Mouse (Mus musculus): ENCODE results near the gene Chpf2. TPM values are rescaled to one million over a fixed set of nuclear protein-coding genes. Genes with fewer than 3 reads are reported as not detected.

The Chpf2 gene
- 20.5 TPM for polyA plus RNA-seq (2015; fragmentation: Illumina TruSeq; extraction: RNeasy Lipid Tissue Mini Kit (QIAGEN cat#74804); ENCODE audit: insufficient read depth, low read depth, low replicate concordance)

DNA sequence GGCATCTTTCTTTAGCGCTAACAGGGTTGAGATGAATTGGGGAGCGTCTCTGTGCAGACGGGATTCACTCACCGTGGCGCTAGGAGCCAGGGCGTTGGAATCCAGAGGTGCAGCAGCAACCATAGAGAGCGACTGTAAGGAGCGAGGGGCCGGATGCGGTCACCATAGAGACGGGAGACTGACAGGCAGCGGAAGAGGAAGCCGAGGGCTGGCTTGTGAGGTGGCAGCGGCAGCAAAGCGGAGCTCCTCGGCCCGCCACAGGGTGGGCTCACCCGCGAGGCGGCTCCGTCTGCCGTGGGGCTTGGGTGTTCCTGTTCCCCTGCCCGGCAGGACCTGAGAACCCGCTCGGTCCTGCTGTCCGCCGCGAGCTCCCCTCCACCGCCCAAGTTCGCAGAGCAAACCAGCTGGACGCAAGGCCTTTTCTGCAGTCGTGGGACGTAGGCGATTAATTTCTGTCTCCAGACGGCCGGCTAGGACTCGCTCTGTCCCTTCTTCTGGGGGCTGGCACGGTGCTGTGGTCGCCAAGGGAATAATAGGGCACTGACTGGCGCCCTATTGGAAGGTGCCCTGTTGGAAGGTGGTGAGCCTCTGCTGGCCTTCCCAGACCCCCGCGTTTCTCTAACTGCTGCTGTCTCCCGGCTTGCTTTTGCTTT, at the start of gene Chpf2:
Gene Chpf2, plus strand, starts transcription at position 195 of the 653 bp plus-strand sequence.

DNA sequence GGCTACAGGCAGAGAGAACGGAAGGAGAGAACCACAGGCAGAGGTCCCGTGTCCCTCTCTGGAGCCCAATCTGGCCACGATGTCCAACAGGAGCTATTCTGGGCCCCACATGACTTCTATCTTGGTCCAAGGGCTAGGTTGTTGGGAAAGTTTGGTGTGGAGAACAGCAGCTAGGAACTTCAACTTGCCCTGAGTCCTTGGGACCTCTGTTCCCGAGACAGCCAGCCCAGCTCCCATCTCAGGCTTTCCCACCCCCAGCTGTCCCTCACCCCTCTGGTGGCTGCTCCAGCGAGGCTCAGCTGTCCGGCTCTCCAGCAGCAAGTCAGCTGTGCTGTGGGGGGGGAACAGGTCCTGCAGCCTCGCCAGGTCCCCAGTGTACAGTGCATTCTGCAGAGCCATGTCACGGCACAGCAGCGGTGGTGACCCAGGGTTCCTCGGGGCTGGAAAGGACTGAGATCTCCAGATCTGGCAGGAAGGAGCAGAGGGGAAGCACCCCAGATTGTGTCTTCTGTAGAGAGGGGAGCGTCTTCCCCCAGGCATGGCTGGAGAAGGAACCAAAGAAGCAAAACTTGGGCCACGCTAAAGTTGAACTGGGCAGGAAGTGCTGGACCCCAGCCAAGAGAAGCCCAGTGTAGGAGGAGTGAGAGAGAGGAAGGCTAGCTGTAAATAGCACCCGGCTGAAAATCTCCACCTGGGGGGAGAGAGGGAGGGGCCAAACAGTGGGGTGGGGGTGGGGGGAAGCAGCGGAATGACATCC, 46.0 kb upstream of the Chpf2 start, which contains the start of gene Asb10:
Gene Asb10, minus strand, starts transcription at position 592 of the 757 bp plus-strand sequence.

DNA sequence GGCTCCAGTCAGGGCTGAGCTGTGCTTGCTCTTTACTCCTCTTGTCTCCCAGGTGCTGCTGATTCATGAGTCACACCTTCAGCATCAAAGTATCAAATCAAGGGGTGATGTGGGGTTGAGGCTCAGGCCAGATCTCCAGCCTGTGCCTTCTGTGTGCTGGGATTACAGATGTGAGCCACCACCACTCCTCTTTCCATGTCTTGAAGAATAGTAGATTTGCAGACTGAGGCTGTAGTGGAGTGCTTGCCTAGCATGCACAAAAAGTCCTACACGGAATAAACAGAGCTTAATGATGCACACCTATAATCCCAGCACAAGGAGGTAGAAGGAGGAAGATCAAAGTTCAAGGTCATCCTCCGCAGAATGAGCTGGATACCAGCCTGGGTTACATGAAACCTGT, 29.8 kb upstream of the Chpf2 start, which contains the start of gene 4931409K22Rik:
Gene 4931409K22Rik, minus strand, starts transcription at position 101 of the 400 bp plus-strand sequence.

DNA sequence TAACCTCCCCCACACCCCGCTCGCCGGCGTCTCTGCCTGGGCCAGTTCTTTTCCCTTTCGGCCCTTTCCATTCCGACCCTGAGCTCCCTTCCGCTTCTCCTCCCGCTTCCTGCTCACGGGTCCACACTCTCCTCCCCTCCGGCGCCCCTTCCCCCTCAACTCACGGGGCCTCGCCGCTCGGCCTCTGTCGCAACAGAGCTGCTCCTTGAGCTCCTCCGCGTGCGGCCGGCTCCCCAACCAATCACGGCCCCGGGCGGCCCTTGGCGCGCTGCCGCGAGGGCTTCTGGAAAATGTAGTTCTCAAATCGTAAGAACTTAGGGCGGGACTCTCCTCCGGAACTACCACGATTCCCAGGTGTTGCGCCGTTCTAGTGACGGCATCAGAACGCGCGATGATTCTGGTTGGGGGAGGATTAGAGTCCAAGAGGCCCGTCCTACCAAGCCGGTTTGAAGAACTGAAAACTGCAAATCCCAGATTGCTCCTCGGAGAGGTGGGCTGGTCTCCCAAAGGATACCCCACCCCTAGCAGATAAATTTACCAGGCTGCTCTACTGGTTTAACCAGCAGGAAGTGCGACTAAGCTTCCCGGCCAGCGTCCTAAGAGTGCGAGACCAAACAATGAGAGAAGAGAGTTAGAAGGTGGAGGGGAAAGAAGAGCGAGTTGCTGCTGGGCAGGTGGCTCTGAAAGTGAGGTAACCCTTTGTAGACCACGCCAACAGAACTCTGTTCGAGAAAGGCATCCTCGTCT, 9.2 kb upstream of the Chpf2 start, which contains the start of gene Abcf2:
Gene Abcf2, minus strand, starts transcription at position 285 of the 747 bp plus-strand sequence.

DNA sequence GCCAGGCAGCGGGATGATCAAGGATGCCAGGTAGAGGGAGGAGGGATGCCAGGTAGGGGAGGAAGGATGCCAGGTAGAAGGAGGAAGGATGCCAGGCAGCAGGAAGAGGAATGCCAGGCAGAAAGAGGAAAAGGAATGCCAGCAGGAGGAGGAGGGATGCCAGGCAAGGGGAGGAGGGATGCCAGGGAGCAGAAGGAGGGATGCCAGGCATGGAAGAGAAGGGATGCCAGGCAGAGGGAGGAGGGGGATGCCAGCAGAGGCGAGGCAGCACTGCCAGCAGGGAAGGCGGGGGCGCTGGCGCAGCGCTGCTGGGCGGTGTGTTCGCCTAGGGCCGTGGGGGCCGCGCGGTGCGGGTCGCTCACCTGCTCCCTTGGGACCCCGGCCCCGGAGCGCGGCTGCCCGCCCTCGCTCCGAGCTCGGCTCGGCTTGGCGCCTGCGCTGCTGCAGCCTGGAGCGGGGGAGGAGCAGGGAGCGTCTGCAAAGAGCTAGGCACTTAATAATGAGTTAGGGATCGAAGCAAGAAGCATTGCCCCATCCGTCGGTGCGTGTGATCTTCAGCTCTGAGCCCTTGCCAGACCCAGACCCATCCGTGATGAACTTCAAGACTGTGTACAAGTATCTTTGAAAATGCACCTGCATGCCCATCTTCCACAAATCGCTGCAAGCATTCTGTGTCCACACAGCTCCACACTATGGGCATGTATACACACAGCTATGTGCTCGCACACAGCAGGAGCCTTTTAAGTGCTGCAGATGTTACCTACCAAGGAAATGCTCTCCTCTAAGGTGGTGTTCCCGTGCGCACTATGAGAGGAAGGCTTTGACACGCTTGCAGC, 37.7 kb downstream of the Chpf2 start, which contains the start of gene Smarcd3:
Gene Smarcd3, minus strand, starts transcription at position 426 of the 836 bp plus-strand sequence.

Other genes starting within 250 kb of the Chpf2 start
- 4.4 TPM for gene Kcnh2, start 235.1 kb upstream of the Chpf2 start, polyA plus RNA-seq (2015; fragmentation: Illumina TruSeq; extraction: RNeasy Lipid Tissue Mini Kit (QIAGEN cat#74804); ENCODE audit: insufficient read depth, low read depth, low replicate concordance)
- 6.1 TPM for gene Nos3, start 221.9 kb upstream of the Chpf2 start, polyA plus RNA-seq (2015; fragmentation: Illumina TruSeq; extraction: RNeasy Lipid Tissue Mini Kit (QIAGEN cat#74804); ENCODE audit: insufficient read depth, low read depth, low replicate concordance)
- 0.92 TPM for gene Atg9b, start 194.6 kb upstream of the Chpf2 start, polyA plus RNA-seq (2015; fragmentation: Illumina TruSeq; extraction: RNeasy Lipid Tissue Mini Kit (QIAGEN cat#74804); ENCODE audit: insufficient read depth, low read depth, low replicate concordance)
- gene Abcb8, start 193.1 kb upstream of the Chpf2 start, polyA plus RNA-seq (2015; fragmentation: Illumina TruSeq; extraction: RNeasy Lipid Tissue Mini Kit (QIAGEN cat#74804); ENCODE audit: insufficient read depth, low read depth, low replicate concordance): 16.3 TPM
- not detected for gene Asic3, start 173.3 kb upstream of the Chpf2 start, polyA plus RNA-seq (2015; fragmentation: Illumina TruSeq; extraction: RNeasy Lipid Tissue Mini Kit (QIAGEN cat#74804); ENCODE audit: insufficient read depth, low read depth, low replicate concordance)
- 16.5 TPM for gene Cdk5, start 163.2 kb upstream of the Chpf2 start, polyA plus RNA-seq (2015; fragmentation: Illumina TruSeq; extraction: RNeasy Lipid Tissue Mini Kit (QIAGEN cat#74804); ENCODE audit: insufficient read depth, low read depth, low replicate concordance)
- gene Slc4a2, start 162.9 kb upstream of the Chpf2 start, polyA plus RNA-seq (2015; fragmentation: Illumina TruSeq; extraction: RNeasy Lipid Tissue Mini Kit (QIAGEN cat#74804); ENCODE audit: insufficient read depth, low read depth, low replicate concordance): 26.8 TPM
- 66.7 TPM for gene Fastk, start 141.5 kb upstream of the Chpf2 start, polyA plus RNA-seq (2015; fragmentation: Illumina TruSeq; extraction: RNeasy Lipid Tissue Mini Kit (QIAGEN cat#74804); ENCODE audit: insufficient read depth, low read depth, low replicate concordance)
- 4.4 TPM for gene Tmub1, start 138.9 kb upstream of the Chpf2 start, polyA plus RNA-seq (2015; fragmentation: Illumina TruSeq; extraction: RNeasy Lipid Tissue Mini Kit (QIAGEN cat#74804); ENCODE audit: insufficient read depth, low read depth, low replicate concordance)
- gene Agap3, start 134.6 kb upstream of the Chpf2 start, polyA plus RNA-seq (2015; fragmentation: Illumina TruSeq; extraction: RNeasy Lipid Tissue Mini Kit (QIAGEN cat#74804); ENCODE audit: insufficient read depth, low read depth, low replicate concordance): 26.5 TPM
- gene Gbx1, start 59.5 kb upstream of the Chpf2 start, polyA plus RNA-seq (2015; fragmentation: Illumina TruSeq; extraction: RNeasy Lipid Tissue Mini Kit (QIAGEN cat#74804); ENCODE audit: insufficient read depth, low read depth, low replicate concordance): not detected
- gene Asb10, start 45.8 kb upstream of the Chpf2 start, polyA plus RNA-seq (2015; fragmentation: Illumina TruSeq; extraction: RNeasy Lipid Tissue Mini Kit (QIAGEN cat#74804); ENCODE audit: insufficient read depth, low read depth, low replicate concordance): not detected
- gene 4931409K22Rik, start 29.9 kb upstream of the Chpf2 start, polyA plus RNA-seq (2015; fragmentation: Illumina TruSeq; extraction: RNeasy Lipid Tissue Mini Kit (QIAGEN cat#74804); ENCODE audit: insufficient read depth, low read depth, low replicate concordance): not detected
- 8.9 TPM for gene Abcf2, start 9.3 kb upstream of the Chpf2 start, polyA plus RNA-seq (2015; fragmentation: Illumina TruSeq; extraction: RNeasy Lipid Tissue Mini Kit (QIAGEN cat#74804); ENCODE audit: insufficient read depth, low read depth, low replicate concordance)
- 5.5 TPM for gene Smarcd3, start 37.7 kb downstream of the Chpf2 start, polyA plus RNA-seq (2015; fragmentation: Illumina TruSeq; extraction: RNeasy Lipid Tissue Mini Kit (QIAGEN cat#74804); ENCODE audit: insufficient read depth, low read depth, low replicate concordance)
- 11.7 TPM for gene Nub1, start 98.8 kb downstream of the Chpf2 start, polyA plus RNA-seq (2015; fragmentation: Illumina TruSeq; extraction: RNeasy Lipid Tissue Mini Kit (QIAGEN cat#74804); ENCODE audit: insufficient read depth, low read depth, low replicate concordance)
- 0.65 TPM for gene Wdr86, start 144.0 kb downstream of the Chpf2 start, polyA plus RNA-seq (2015; fragmentation: Illumina TruSeq; extraction: RNeasy Lipid Tissue Mini Kit (QIAGEN cat#74804); ENCODE audit: insufficient read depth, low read depth, low replicate concordance)
- gene Crygn, start 171.3 kb downstream of the Chpf2 start, polyA plus RNA-seq (2015; fragmentation: Illumina TruSeq; extraction: RNeasy Lipid Tissue Mini Kit (QIAGEN cat#74804); ENCODE audit: insufficient read depth, low read depth, low replicate concordance): not detected

Data from pancreas, adult 10 weeks (tissue).